Mouse (Mus musculus) cerebellum, postnatal 36 days (tissue): Measurements from ENCODE around the gene Dnase1l2.
A peak's percentile ranks its signal among the peaks of the same experiment; 100 is the strongest.

Source experiments
- DNase-seq, 2 experiments: peaks; one replicate each; pipeline ENCODE4 v3.0.0; 2021 to 2022; ENCODE audit warnings: mixed read lengths in 2 of 2

The Dnase1l2 gene

DNA sequence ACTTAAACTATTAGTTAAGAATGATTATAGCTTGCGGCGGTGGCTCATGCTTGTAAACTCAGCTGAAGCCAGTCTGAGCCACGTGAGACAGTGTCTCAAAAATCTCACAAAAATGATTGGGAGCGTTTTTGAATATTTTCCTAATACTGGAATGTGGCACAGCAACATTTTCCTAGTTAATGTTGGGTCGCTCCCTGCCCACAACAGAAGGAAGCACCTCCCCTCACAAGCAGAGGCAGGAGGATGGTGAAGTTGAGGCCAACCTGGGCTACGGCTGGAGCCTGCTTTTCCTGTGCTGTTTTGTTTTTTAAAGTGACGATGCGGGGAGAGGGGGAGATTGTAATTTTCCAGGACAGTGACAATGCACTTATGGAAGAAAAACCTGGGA is 15.7 kb downstream of the Dnase1l2 start:
- DNase-seq, result no peak

DNA sequence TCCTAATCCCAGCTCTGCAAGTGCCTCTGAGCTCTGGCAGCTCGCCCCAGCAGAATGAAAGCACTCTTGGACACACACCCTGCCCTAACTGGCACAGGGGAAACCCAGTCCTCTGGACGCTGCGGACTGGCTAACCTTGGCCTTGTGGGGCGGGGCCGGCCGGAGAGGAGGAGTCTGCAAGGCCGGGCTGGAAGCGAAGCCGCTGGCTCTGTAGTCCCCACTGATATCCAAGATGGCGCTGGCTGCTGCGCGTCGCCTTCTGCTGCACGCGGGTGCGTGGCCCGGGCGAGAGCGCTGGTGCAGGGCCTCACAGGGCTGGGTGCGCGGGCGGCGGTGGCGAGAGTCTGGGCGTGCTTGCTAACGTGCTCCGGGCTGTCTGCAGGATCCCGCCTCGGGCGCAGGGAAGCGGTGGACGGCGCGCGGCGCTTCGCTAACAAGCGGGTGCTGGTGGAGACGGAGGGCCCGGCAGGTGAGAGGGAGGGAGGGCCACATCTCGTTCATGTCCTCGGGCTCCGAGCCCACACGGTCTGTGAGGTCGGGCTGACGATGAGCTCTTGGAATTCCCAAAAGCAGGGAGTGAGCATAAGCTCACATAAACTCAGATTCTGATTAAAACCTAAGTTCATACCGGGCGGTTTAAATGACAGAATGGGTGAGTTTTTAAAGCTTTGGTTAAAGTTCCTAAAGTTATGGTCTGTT is 16.3 kb downstream of the Dnase1l2 start, which contains the start of gene Eci1:
Gene Eci1, plus strand, starts transcription at position 171 of the 699 bp plus-strand sequence.
- peak; percentile 96 to 98 for DNase-seq

DNA sequence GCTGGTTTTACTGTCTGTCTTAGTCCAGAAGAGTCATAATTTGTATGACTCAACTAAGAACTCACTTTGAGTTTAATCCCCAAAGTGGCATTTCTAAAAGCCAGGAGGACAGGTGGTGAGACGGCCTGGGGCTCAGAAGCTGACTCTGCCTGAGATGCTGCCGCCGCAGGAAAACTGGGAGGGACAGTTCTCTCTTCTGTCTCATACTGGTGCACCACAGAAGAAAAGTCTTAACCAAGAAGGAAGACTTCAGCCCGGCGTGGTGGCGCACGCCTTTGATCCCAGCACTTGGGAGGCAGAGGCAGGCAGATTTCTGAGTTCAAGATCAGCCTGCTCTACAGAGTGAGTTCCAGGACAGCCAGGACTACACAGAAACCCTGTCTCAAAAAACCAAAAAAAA is 17.0 kb downstream of the Dnase1l2 start:
- DNase-seq, result no peak

DNA sequence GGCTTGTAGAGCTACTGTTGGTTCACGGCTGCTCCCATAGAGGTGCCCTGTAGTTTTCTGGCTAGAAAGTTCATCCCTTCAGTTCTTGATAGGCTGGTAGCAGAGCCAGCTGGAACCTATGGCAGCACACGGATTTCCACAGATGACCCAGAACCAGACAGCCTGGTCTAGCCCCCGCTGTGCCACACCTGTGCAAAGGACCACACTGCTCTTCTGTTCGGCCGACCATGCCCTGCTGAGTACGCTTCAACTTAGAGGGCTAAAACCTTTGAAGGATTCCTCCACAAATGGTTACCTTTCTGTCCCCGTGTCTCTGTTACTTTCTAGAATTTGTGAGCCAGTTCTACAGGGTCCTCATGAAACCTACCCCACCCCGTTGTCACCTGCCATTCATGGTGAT is 17.6 kb downstream of the Dnase1l2 start:
- DNase-seq, result peak in 1 of 2 experiments; percentile 52

DNA sequence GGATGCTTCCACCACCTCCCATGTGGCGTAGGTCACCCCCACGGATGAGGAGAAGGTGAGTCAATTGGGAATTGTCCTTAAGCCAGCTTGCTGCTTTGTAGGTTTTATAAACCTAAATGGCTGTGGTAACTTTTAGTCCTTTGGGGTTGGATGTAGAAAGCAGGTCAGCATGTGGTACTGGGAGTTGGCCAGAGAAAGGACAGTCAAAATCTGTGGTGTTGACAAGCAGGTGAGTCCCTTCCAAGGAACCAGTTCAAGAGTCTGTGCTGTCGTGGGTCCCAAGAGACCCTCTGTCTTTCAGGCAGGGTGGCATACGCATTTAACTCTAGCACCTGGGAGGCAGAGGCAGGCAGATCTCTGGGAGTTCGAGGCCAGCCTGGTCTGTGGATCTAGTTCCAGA is 18.4 kb downstream of the Dnase1l2 start:
- DNase-seq, result no peak

DNA sequence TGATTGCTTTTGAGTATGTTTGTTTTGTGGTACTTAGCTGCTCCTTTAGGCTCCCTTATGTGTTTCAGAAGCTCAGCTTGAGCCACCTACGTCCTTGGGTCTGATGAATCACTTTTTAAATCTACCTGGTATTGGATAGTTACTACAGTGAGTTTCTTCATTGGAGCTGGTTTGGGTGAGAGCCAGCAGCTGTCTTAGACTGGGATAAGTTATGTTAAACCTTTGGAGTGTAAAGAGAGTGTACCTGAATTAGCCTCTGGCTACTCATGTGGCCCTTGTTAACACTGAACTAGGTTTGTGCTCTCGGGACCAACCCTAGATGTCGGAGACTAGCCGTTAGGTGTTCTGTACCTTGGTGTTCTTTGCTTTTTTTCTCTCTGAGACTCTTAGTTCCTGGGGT is 19.8 kb downstream of the Dnase1l2 start:
- no peak for DNase-seq

DNA sequence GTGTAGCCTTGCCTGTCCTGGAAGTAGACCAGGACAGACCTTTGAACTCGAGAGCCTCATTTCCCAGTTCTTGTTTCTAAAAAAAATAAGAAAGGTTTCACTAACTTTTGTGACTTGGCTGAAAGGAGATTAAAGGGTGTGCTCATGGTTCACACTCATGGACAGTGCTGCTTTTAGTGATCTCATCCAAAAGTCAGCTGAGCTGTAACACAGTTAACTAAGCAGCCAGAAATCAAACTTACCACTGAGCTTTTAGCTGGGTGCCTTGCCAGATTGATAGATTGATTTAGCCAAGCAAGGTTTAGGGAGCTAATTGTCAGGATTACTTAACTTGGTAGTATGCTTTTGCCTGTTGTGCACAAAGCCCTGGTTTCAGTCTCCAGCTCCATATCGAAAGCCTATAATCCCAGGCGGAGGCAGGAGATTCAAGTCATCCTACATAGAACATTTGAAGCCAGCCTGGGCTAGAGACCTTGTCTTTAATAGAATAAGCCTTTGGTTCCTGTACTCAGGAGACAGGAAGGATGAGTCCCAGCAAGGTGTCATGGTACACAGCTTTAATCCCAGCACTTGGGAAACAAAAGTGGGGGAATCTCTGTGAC is 26.8 kb downstream of the Dnase1l2 start:
- DNase-seq, result no peak

DNA sequence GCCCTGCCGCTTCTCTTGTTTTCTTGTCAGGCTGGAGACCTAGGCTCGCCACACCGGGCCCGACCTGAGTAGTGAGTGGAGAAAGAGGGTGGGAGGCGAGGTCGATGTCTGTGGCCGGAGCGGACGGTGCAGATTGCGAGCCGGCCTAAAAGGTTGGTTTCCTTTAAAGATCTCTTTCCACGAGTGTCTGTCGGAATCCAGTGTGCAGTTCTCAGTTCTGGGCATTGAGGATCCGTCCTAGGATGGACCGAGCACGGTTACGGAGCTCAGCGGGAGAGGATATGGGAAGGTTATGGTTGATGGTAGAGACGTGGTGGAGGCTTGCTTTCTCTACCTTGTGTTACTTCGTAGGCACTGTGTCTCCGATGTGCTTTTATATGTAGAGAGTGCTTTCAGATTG is 27.9 kb downstream of the Dnase1l2 start:
- DNase-seq, result no peak

DNA sequence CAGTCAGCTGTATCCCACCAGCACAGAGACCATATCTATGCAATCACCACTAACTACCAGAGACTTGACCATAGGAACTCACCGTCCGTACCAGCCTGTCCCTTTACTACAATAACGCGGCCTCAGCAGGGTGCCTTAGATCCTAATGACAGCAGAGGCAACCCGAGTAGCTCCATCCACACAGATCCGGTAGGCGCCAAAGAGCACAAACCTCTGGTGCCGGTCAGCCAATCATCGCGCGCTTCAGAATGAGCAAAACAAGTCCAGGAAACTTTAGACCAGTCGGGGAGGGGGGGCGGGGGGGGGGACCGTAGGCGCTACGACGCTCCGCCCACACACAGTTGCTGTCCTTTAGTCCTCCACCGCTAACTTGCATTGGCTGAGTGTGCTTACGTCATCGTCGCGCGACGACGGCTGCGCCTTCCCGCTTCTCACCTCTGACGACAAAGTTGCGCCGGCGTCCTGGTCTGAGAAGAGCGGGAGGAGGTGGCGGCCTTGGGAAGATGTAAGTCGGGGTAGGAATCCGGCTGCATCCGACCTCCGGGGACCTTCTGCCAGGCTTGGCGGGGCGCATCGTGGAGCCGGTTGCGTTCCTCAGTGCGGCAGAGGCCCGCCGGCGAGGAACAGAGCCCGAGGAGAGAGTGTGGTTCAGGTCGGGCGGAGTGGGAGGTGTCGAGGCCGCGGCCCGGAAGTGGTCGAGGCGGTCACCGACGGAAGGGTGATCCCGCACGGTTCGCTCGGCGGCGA is 28.5 kb downstream of the Dnase1l2 start, which contains the start of gene Rnps1:
Gene Rnps1, plus strand, starts transcription at position 336 of the 747 bp plus-strand sequence.
- DNase-seq, result peak; percentile 92

DNA sequence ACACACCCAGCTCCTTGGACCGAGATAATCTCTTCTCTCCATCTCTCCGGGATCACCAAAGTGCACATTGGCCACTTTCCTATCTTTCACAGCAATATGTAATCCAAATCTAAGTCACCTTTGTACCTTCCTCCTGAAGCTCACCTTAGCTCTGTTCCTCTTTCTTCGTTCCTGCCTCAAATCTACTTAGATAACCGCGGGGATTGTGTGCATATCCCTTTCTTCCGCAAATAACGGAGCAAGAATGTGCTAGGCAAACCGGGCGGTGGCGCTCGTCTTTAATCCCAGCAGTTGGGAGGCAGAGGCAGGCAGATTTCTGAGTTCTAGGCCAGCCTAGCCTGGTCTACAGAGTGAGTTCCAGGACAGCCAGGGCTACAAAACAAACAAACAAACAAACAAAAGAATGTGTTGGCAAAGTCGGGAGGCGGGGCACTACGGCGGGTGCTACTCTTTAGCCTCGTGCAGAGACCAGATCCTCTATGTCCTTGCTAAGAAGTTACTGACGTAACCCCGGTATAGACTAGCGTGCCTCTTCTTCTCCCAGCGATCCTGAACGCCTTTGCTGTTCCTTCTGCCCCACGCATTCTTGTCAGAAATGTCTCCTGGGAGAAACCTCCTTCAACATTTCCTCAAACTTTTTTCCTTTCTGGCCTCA is 29.2 kb downstream of the Dnase1l2 start:
- DNase-seq, result no peak

DNA sequence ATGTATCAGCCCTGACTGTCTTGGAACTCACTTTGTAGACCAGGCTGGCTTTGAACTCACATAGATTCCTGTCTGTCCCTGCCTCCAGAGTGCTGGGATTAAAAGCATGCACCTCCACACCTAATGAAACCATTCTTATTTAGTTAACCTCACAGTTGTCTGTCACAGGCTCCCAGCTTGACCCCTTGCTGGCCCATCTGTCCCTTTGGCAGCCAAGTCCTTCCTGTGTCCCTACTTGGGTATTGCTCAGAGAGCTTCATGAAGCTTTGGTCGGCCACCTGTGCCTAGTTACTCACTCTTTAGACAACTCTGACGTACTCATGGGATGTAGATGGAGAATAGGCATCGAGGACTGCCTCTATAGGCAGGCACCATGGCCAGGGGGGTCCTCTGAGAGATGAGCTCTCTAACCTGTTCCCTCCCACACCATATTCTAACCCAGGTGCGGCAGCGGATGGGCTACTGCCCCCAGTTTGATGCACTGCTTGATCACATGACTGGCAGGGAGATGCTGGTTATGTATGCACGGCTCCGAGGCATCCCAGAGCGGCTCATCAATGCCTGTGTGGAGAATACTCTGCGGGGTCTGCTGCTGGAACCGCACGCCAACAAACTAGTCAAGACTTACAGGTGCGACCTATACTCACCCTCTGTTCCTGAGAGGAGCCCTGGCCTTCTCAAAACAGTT is 35.6 kb downstream of the Dnase1l2 start:
- peak; percentile 68 to 69 for DNase-seq

DNA sequence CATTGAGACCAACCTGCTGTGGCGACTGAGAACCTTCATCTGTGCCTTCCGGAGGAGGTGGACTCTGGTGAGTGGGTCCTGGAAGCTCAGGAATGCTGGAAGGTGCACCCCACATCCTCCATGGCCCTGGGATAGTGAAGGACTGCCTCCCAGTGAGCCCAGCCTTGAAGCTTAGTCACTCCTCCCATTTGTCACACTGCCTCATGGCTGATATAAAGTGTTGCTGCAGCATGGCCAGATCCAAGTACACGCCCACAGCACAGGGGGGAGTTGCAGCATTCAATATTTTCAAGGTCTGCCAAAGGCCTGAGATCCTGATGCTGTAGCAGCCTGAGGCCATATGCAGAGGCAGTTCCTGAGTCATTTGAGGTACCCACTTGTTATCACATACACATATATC is 40.5 kb downstream of the Dnase1l2 start:
- no peak for DNase-seq

DNA sequence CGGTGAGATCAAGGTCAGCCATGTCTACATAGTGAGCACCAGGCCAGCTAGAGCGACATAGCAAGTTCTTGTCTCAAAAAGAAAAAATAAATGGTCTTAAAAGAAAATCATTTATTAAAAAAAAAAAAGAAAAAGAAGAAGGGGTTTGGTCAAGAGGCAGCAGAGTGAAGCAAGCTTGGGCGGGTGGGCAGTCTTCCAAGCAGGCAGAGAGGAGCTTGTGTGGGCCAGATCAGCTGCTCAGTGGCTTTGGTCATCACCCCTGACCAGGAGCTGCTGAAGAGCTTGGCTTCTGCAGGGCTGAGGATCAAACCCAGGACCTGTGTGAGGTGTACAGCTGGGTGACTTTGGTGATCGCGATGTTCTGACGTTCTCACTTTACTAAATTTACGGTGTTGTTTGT is 48.4 kb downstream of the Dnase1l2 start:
- DNase-seq, result no peak

DNA sequence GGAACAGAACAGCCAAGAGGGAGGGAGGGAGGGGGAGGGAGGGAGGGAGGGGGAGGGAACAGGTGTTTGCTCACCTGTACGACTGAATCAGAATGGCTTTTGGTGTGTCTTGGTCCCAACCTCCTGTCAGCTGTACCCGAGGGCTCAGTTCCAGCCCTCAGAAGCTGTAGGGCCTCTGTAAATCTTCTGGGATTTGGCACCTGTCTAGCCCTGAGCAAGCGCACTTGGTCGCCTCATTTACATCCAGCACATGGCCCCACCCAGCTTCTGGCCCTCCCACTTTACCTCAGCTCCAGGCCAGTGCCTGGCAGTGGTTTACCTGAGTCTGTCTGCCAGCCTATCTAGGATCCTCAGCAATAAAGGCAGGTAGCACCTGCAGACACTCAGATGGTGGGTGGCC is 49.4 kb downstream of the Dnase1l2 start:
- DNase-seq, result no peak

DNA sequence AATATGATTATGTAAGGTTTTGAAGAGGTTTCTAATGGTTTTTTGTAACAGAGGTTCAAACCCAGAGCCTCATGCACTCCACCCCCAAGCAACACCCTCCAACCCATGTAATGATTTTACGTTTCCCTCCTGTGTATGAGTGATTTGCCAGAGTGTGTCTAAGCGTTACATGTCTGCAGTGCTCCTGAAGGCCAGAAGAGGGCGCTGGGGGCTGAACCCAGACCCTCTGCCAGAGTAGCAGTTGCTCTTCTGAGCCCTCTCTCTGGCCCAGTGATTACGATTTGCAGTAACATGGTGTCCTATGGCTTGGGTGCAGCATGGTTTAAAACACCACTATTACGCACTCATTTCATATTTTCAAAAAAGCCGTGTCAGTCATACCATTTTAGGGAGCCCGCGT is 51.8 kb downstream of the Dnase1l2 start:
- peak; percentile 35 to 50 for DNase-seq
